ENCODE assay signal across 18 mouse cellular contexts in genomic region chr4:149591486-149591885, GRCm38 (mm10). TPM values are rescaled to one million over a fixed set of nuclear protein-coding genes. Genes with fewer than 3 reads are reported as not detected.
DNase-seq lines count a peak whose midpoint lies in the region; ATAC-seq and TF ChIP-seq lines count a peak whose summit lies in the region.
"Had no signal": no experiment of that assay in that cellular context is flagged by ENCODE, and none has a peak within 500 bp of the region (broad histone marks: within the 10 kb centered on the region; RNA-seq: fewer than 3 reads in every experiment).

No protein-coding gene starts in this region.

- TF ChIP-seq CTCF in forebrain, postnatal 0 days (IDR thresholded peaks at IDR 0.05; ENCODE audit: low read depth) = peak; percentile 59
- TF ChIP-seq CTCF in midbrain, postnatal 0 days (IDR thresholded peaks at IDR 0.05) = peak; percentile 65
- TF ChIP-seq CTCF in stomach, postnatal 0 days (IDR thresholded peaks at IDR 0.05; ENCODE audit: low read depth) = peak; percentile 68

- no peak for DNase-seq in forebrain, postnatal 0 days
- DNase-seq in forebrain, embryonic 14.5 days (ENCODE audit: low spot score) = no peak
- DNase-seq in kidney, postnatal 4 days = peak; percentile 47 to 58
- DNase-seq in midbrain, postnatal 0 days (ENCODE audit: low spot score) = no peak
- DNase-seq in stomach, postnatal 0 days (ENCODE audit: low spot score) = no peak
- DNase-seq in ovary, adult 18-20 months (ENCODE audit: low spot score) = no peak
- DNase-seq: adrenal gland, postnatal 25 days; B cell, adult 2 months; heart, postnatal 14 days; right cerebral cortex, postnatal 25 days; thymus, postnatal 4 days had no signal

- no peaks in the 10 kb centered on the region for H3K9me3 ChIP-seq in forebrain, postnatal 0 days (ENCODE audit: low read length)
- no peaks in the 10 kb centered on the region for H3K9me3 ChIP-seq in forebrain, embryonic 14.5 days (replicated peaks; ENCODE audit: control insufficient read depth, low read length)
- no peaks in the 10 kb centered on the region; the same call in 1 of the 2 replicates for H3K9me3 ChIP-seq in kidney, embryonic 14.5 days (ENCODE audit: control insufficient read depth, low read length)
- H3K9me3 ChIP-seq in midbrain, postnatal 0 days (ENCODE audit: low read length) = no peaks in the 10 kb centered on the region
- no peaks in the 10 kb centered on the region for H3K9me3 ChIP-seq in midbrain, embryonic 15.5 days
- H3K9me3 ChIP-seq in stomach, postnatal 0 days (ENCODE audit: control insufficient read depth, low read length) = no peaks in the 10 kb centered on the region
- H3K9me3 ChIP-seq: hindbrain, embryonic 15.5 days; kidney, embryonic 15.5 days; midbrain, embryonic 10.5 days had no signal

- WGBS in forebrain, postnatal 0 days = 89% methylated on average over 2 of the region's 2 CpGs
- 95% methylated on average over 2 of the region's 2 CpGs for WGBS in forebrain, embryonic 14.5 days
- 92% methylated on average over 2 of the region's 2 CpGs for WGBS in kidney, embryonic 14.5 days
- WGBS in midbrain, postnatal 0 days = 88% methylated on average over 2 of the region's 2 CpGs
- WGBS in midbrain, embryonic 15.5 days = 92% methylated on average over 2 of the region's 2 CpGs
- WGBS in stomach, postnatal 0 days = 90% methylated on average over 2 of the region's 2 CpGs

- H3K4me1 ChIP-seq in forebrain, postnatal 0 days (ENCODE audit: insufficient read depth) = peaks cover 9% of the 10 kb centered on the region; the same call in 1 of the 2 replicates
- peaks cover 11% of the 10 kb centered on the region; the same call in 1 of the 2 replicates for H3K4me1 ChIP-seq in forebrain, embryonic 14.5 days (ENCODE audit: control insufficient read depth, insufficient read depth, low read length)
- peaks cover 13% of the 10 kb centered on the region; the same call in 1 of the 2 replicates for H3K4me1 ChIP-seq in kidney, embryonic 14.5 days (ENCODE audit: control insufficient read depth, insufficient read depth, low read length)
- H3K4me1 ChIP-seq in midbrain, postnatal 0 days (ENCODE audit: insufficient read depth, low read length) = peaks cover 4% of the 10 kb centered on the region; the same call in 1 of the 2 replicates
- H3K4me1 ChIP-seq in midbrain, embryonic 15.5 days = peaks cover 47% of the 10 kb centered on the region
- H3K4me1 ChIP-seq in stomach, postnatal 0 days (replicated peaks; ENCODE audit: control insufficient read depth, insufficient read depth) = no peaks in the 10 kb centered on the region; the same call in 1 of the 2 replicates

- no peak overlapping the region for H3K4me3 ChIP-seq in forebrain, postnatal 0 days (ENCODE audit: low read depth, low read length)
- H3K4me3 ChIP-seq in forebrain, embryonic 14.5 days (ENCODE audit: low read depth, low read length) = no peak overlapping the region
- no peak overlapping the region for H3K4me3 ChIP-seq in kidney, embryonic 14.5 days (ENCODE audit: low read length)
- no peak overlapping the region for H3K4me3 ChIP-seq in midbrain, postnatal 0 days (ENCODE audit: low read depth, low read length)
- no peak overlapping the region for H3K4me3 ChIP-seq in midbrain, embryonic 15.5 days
- H3K4me3 ChIP-seq in stomach, postnatal 0 days (ENCODE audit: low read depth, low read length) = no peak overlapping the region
- H3K4me3 ChIP-seq: forebrain, embryonic 10.5 days; hindbrain, embryonic 15.5 days; kidney, embryonic 15.5 days; midbrain, embryonic 10.5 days had no signal

- no peak overlapping the region for H3K4me2 ChIP-seq in forebrain, postnatal 0 days (ENCODE audit: low read depth)
- H3K4me2 ChIP-seq in forebrain, embryonic 14.5 days (ENCODE audit: low read length) = no peak overlapping the region
- no peak overlapping the region for H3K4me2 ChIP-seq in kidney, embryonic 14.5 days (replicated peaks; ENCODE audit: low read depth, low read length)
- no peak overlapping the region for H3K4me2 ChIP-seq in midbrain, postnatal 0 days (ENCODE audit: low read depth, low read length, poor library complexity, severe bottlenecking)
- no peak overlapping the region for H3K4me2 ChIP-seq in midbrain, embryonic 15.5 days
- H3K4me2 ChIP-seq in stomach, postnatal 0 days (replicated peaks; ENCODE audit: low read depth) = no peak overlapping the region
- H3K4me2 ChIP-seq: hindbrain, embryonic 15.5 days; kidney, embryonic 15.5 days had no signal

- no peaks in the 10 kb centered on the region for H3K27me3 ChIP-seq in forebrain, postnatal 0 days (ENCODE audit: insufficient read depth, low read length)
- H3K27me3 ChIP-seq in forebrain, embryonic 14.5 days (replicated peaks; ENCODE audit: control insufficient read depth, insufficient read depth, low read length) = no peaks in the 10 kb centered on the region; the same call in 1 of the 2 replicates
- H3K27me3 ChIP-seq in kidney, embryonic 14.5 days (ENCODE audit: control insufficient read depth, insufficient read depth, low read length) = peaks cover 3% of the 10 kb centered on the region; the same call in 1 of the 2 replicates
- no peaks in the 10 kb centered on the region for H3K27me3 ChIP-seq in midbrain, postnatal 0 days (ENCODE audit: insufficient read depth, low read length)
- H3K27me3 ChIP-seq in midbrain, embryonic 15.5 days (replicated peaks) = 0 out of 2 replicates have a peak, but pooled peaks cover 4% of the 10 kb centered on the region
- no peaks in the 10 kb centered on the region for H3K27me3 ChIP-seq in stomach, postnatal 0 days (ENCODE audit: control insufficient read depth, insufficient read depth, low read length)
- H3K27me3 ChIP-seq: hindbrain, embryonic 15.5 days had no signal

- no peak for TF ChIP-seq EP300 in stomach, postnatal 0 days (optimal IDR thresholded peaks at IDR 0.05)

- no peak overlapping the region for H3K27ac ChIP-seq in forebrain, postnatal 0 days (ENCODE audit: low read depth, low read length)
- no peak overlapping the region for H3K27ac ChIP-seq in forebrain, embryonic 14.5 days (ENCODE audit: low read depth, low read length)
- H3K27ac ChIP-seq in kidney, embryonic 14.5 days (ENCODE audit: low read depth, low read length) = no peak overlapping the region
- H3K27ac ChIP-seq in midbrain, postnatal 0 days (ENCODE audit: low read depth, low read length) = no peak overlapping the region
- no peak overlapping the region for H3K27ac ChIP-seq in midbrain, embryonic 15.5 days
- H3K27ac ChIP-seq in stomach, postnatal 0 days (replicated peaks) = no peak overlapping the region
- H3K27ac ChIP-seq: forebrain, embryonic 10.5 days; hindbrain, embryonic 15.5 days; kidney, embryonic 15.5 days; midbrain, embryonic 10.5 days had no signal

- no peaks in the 10 kb centered on the region for H3K36me3 ChIP-seq in forebrain, postnatal 0 days (ENCODE audit: insufficient read depth)
- H3K36me3 ChIP-seq in forebrain, embryonic 14.5 days (ENCODE audit: control insufficient read depth, insufficient read depth, low read length) = no peaks in the 10 kb centered on the region
- H3K36me3 ChIP-seq in kidney, embryonic 14.5 days (ENCODE audit: control insufficient read depth, insufficient read depth, low read length) = no peaks in the 10 kb centered on the region
- no peaks in the 10 kb centered on the region for H3K36me3 ChIP-seq in midbrain, postnatal 0 days (ENCODE audit: insufficient read depth, low read length)
- H3K36me3 ChIP-seq in midbrain, embryonic 15.5 days (replicated peaks) = no peaks in the 10 kb centered on the region
- H3K36me3 ChIP-seq in stomach, postnatal 0 days (ENCODE audit: control insufficient read depth, insufficient read depth, low read length) = no peaks in the 10 kb centered on the region
- H3K36me3 ChIP-seq: hindbrain, embryonic 15.5 days; kidney, embryonic 15.5 days had no signal

- no peak overlapping the region for H3K9ac ChIP-seq in forebrain, postnatal 0 days
- H3K9ac ChIP-seq in forebrain, embryonic 14.5 days (ENCODE audit: low read length) = no peak overlapping the region
- H3K9ac ChIP-seq in kidney, embryonic 14.5 days (ENCODE audit: low read depth, low read length) = no peak overlapping the region
- no peak overlapping the region for H3K9ac ChIP-seq in midbrain, postnatal 0 days (replicated peaks; ENCODE audit: low read length, poor library complexity, severe bottlenecking)
- H3K9ac ChIP-seq in midbrain, embryonic 15.5 days = no peak overlapping the region
- H3K9ac ChIP-seq in stomach, postnatal 0 days (ENCODE audit: low read length) = no peak overlapping the region
- H3K9ac ChIP-seq: hindbrain, embryonic 15.5 days; kidney, embryonic 15.5 days had no signal

- ATAC-seq in forebrain, postnatal 0 days = no peak
- ATAC-seq in forebrain, embryonic 14.5 days = no peak
- no peak for ATAC-seq in kidney, embryonic 14.5 days (ENCODE audit: low FRiP score, low TSS enrichment)
- ATAC-seq in midbrain, postnatal 0 days (ENCODE audit: low FRiP score) = no peak
- ATAC-seq in midbrain, embryonic 15.5 days (replicated peaks) = no peak
- no peak for ATAC-seq in stomach, postnatal 0 days (ENCODE audit: low FRiP score, low TSS enrichment)
- ATAC-seq: activated CD4-positive, CD25-positive, alpha-beta regulatory T cell, adult 4 months had no signal

RNA-seq across cellular contexts. Expression of gene Clstn1, which starts 5.2 kb away (rescaled TPM):
- 367 and 451 TPM in 2 replicates for total RNA-seq in forebrain, postnatal 0 days (2014; rRNA removed)
- 142 and 179 TPM in 2 replicates for polyA plus RNA-seq in forebrain, postnatal 0 days (2015; fragmentation: Nextera tagmentation; extraction: Ambion mirVana)
- 36.1 and 42.4 TPM in 2 replicates for polyA plus RNA-seq in forebrain, embryonic 14.5 days (2014; fragmentation: Nextera tagmentation; extraction: Ambion mirVana)
- polyA plus RNA-seq in kidney, embryonic 14.5 days (2014; fragmentation: Nextera tagmentation; extraction: Ambion mirVana) = 24.7 and 33.5 TPM in 2 replicates
- 552 and 565 TPM in 2 replicates for total RNA-seq in midbrain, postnatal 0 days (2014; rRNA removed)
- polyA plus RNA-seq in midbrain, postnatal 0 days (2015; fragmentation: Nextera tagmentation; extraction: Ambion mirVana) = 196 and 209 TPM in 2 replicates
- polyA plus RNA-seq in midbrain, embryonic 15.5 days (2015; fragmentation: Nextera tagmentation; extraction: Ambion mirVana) = 163 and 164 TPM in 2 replicates
- polyA plus RNA-seq in stomach, postnatal 0 days (2015; fragmentation: Nextera tagmentation; extraction: Ambion mirVana) = 28.6 and 30.5 TPM in 2 replicates

Comparison
In these comparisons a context has a peak if more than half of its experiments do, and no peak if none do; other contexts are left out.
1. DNase-seq: peak in kidney, postnatal 4 days (2 of 2); none in forebrain, postnatal 0 days (single experiment), forebrain, embryonic 14.5 days (single experiment), midbrain, postnatal 0 days (single experiment), stomach, postnatal 0 days (single experiment) and ovary, adult 18-20 months (single experiment).
2. Peak in every context shown above with its lines, with median percentiles within 50 percentile points of each other: CTCF ChIP-seq.